Mouse (Mus musculus) heart, adult 2 months (tissue): ENCODE measurements at regions not wholly inside any gene's neighbourhood (a gene's known extent, or its start where the extent isn't known, plus 50 kb on each side); places are given as distances from the start of the nearest gene placed in this dataset.

Experiments
- DNase-seq, 2 experiments: peaks; one replicate each; pipeline ENCODE4 v3.0.0; 2021
- H3K27ac ChIP-seq: fragments of 200-600 bp; 2 replicates; pipeline ENCODE4 v1.8.1; 2022
- H3K27me3 ChIP-seq: fragments of 200-500 bp; 2 replicates; pipeline ENCODE4 v1.6.1; 2012; ENCODE audit warnings: mild to moderate bottlenecking, low read length, inconsistent platforms, mixed read lengths; ENCODE audit not compliant: control insufficient read depth, insufficient read depth
- H3K36me3 ChIP-seq: fragments of 200-500 bp; 2 replicates; pipeline ENCODE4 v1.6.1; 2012; ENCODE audit warnings: low read length, inconsistent platforms; ENCODE audit not compliant: control insufficient read depth, insufficient read depth
- H3K4me1 ChIP-seq: fragments of 200-500 bp; 2 replicates; pipeline ENCODE4 v1.6.1; 2011; ENCODE audit warnings: low read length; ENCODE audit not compliant: control insufficient read depth, insufficient read depth
- H3K4me3 ChIP-seq: fragments of 200-600 bp; 2 replicates; pipeline ENCODE4 v1.8.1; 2022
- H3K79me2 ChIP-seq: fragments of 200-500 bp; replicated peaks from 2 replicates; pipeline ENCODE4 v1.6.1; 2012; ENCODE audit warnings: mild to moderate bottlenecking, inconsistent platforms, low read length, moderate library complexity, mixed read lengths; ENCODE audit not compliant: control insufficient read depth, insufficient read depth
- H3K9ac ChIP-seq: fragments of 200-500 bp; 2 replicates; pipeline ENCODE4 v1.6.1; 2012; ENCODE audit warnings: low read depth, mild to moderate bottlenecking, control low read depth, inconsistent platforms, low read length, mixed read lengths
- CTCF ChIP-seq: fragments of 200-600 bp; IDR thresholded peaks from 2 replicates; pipeline ENCODE4 v1.8.1; 2022; ENCODE audit warnings: antibody characterized with exemption, mild to moderate bottlenecking, moderate library complexity
- EP300 ChIP-seq: fragments of 200-500 bp; IDR thresholded peaks from 2 replicates; pipeline ENCODE4 v1.6.1; 2011; ENCODE audit warnings: low read depth, low read length, control low read depth; ENCODE audit not compliant: insufficient read depth
- POLR2A ChIP-seq: fragments of 200-500 bp; IDR thresholded peaks from 2 replicates; pipeline ENCODE4 v1.6.1; 2011; ENCODE audit warnings: mild to moderate bottlenecking, low read depth, low read length, control low read depth; ENCODE audit not compliant: insufficient read depth
- WGBS: fragments of 180-500 bp; shearing (Covaris S2); methylation state at CpG from one replicate; pipeline ENCODE4 v1.1.7; 2018; 5-methylcytosine and 5-hydroxymethylcytosine counted together
- intact Hi-C: fragments of 180-260 bp; cut with DNase I; formaldehyde crosslinking; loops from one replicate; pipeline ENCODE4 v1.15.1; 2025

GRCm38 (mm10) chr13:117482624-117483023 is 119.5 kb upstream of the Hcn1 start:
- TF ChIP-seq EP300: no peak
- no peak overlapping the region for H3K27ac ChIP-seq
- H3K9ac ChIP-seq: no peak overlapping the region
- DNase-seq: no peak
- no peaks in the 10 kb centered on the region for H3K79me2 ChIP-seq
- 30% methylated on average over 3 of the region's 3 CpGs for WGBS
- intact Hi-C loops: no loop called here
- H3K36me3 ChIP-seq: no peaks in the 10 kb centered on the region
- H3K27me3 ChIP-seq: no peaks in the 10 kb centered on the region
- H3K4me1 ChIP-seq: no peaks in the 10 kb centered on the region
- H3K4me3 ChIP-seq: no peak overlapping the region

- Histone ChIP-seq H3K9ac (no peak overlapping the region), H3K36me3 (no peaks in the 10 kb centered on the region), H3K4me1 (no peaks in the 10 kb centered on the region), H3K27me3 (no peaks in the 10 kb centered on the region), H3K27ac (no peak overlapping the region), H3K79me2 (no peaks in the 10 kb centered on the region), H3K4me3 (no peak overlapping the region)
- intact Hi-C loops: no loop called here
- WGBS: 80% methylated on average over 4 of the region's 4 CpGs
- DNase-seq: no peak
- TF ChIP-seq CTCF: no peak
- no peak for TF ChIP-seq EP300
- TF ChIP-seq POLR2A: no peak
Measured at GRCm38 (mm10) chr13:117508746-117509145, 93.4 kb upstream of the Hcn1 start.

- Histone ChIP-seq H3K9ac (no peak overlapping the region), H3K36me3 (no peaks in the 10 kb centered on the region), H3K79me2 (no peaks in the 10 kb centered on the region), H3K4me1 (no peaks in the 10 kb centered on the region), H3K4me3 (no peak overlapping the region), H3K27me3 (no peaks in the 10 kb centered on the region), H3K27ac (no peak overlapping the region)
- intact Hi-C loops: loop anchor here (1.0 to 2.0 kb wide), 2 partner anchors 677 to 800 kb away; no protein-coding TSS in a partner anchor
- 34% methylated on average over 3 of the region's 3 CpGs for WGBS
- TF ChIP-seq CTCF: peak; percentile 85
- no peak for TF ChIP-seq EP300
- DNase-seq: no peak
Measured at GRCm38 (mm10) chr13:117550108-117550507, 52.0 kb upstream of the Hcn1 start.
